Mouse (Mus musculus): ENCODE measurements at regions not wholly inside any gene's neighbourhood (a gene's known extent, or its start where the extent isn't known, plus 50 kb on each side); places are given as distances from the start of the nearest gene placed in this dataset.

DNA sequence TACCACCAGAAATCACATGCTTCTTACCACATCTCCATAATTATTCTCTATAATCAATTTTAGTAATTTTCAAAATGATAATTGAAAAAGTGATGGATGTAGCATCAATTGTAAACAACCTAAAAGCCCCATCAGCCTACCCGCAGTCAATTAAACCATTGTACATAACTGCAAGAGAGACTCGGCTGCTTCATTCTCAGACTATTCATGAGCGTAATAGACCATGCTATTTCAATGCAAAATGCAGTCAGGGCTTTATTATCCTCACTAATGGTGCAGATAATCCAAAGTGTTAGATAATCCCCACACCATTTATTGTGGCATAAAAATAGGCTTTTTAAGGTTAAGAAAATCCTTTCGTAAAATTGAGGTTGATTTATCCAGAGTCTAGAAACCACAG is 1862.5 kb downstream of the Efna5 start:
- no peak for DNase-seq (ENCODE audit: low read depth, low spot score)

Data from ZHBTc4 (cell line).